Mouse (Mus musculus): ENCODE data around the gene Tsr1. TPM values are rescaled to one million over a fixed set of nuclear protein-coding genes. Genes with fewer than 3 reads are reported as not detected.

Gene Tsr1
- 79.2 TPM for total RNA-seq (2023)

DNA sequence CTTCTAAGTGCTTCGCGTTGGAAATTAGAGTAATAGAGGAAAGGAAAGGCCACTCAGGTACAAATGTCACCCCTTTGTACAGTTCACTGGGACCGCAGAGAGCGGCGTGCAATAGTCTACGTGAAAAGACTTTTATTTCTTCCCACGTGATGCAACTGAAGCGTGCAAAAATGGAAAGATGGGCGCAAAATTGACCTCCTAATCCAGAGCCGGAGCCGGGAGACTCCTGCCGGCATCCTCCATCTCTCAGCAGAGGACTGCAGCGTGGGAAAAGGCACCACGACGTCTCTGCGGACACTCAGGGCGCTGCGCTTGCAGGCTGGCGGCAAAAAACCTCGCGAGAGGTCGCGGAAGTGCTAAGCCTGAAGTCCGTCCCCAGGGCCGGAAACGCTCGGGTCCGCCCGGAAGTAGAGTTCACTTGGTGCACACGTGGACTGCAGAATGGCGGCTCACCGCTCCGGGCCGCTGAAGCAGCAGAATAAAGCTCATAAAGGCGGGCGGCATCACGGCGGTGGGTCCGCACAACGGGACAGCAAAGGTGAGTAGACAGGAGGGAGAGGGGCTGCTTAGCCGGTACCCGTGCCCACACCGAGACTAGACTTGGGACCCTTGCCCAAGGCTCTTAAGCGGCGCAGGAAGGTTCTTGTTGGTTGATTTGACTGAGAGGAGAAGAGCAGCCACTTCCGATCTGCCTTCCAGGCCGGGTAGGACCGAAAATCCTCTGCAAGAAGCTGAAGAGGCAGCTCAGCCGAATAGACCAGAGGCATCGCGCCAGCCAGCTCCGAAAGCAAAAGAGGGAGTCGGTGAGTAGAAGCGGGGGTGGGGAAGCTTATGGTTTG, at the start of gene Tsr1:
Gene Tsr1, plus strand, starts transcription at position 394 of the 839 bp plus-strand sequence.

DNA sequence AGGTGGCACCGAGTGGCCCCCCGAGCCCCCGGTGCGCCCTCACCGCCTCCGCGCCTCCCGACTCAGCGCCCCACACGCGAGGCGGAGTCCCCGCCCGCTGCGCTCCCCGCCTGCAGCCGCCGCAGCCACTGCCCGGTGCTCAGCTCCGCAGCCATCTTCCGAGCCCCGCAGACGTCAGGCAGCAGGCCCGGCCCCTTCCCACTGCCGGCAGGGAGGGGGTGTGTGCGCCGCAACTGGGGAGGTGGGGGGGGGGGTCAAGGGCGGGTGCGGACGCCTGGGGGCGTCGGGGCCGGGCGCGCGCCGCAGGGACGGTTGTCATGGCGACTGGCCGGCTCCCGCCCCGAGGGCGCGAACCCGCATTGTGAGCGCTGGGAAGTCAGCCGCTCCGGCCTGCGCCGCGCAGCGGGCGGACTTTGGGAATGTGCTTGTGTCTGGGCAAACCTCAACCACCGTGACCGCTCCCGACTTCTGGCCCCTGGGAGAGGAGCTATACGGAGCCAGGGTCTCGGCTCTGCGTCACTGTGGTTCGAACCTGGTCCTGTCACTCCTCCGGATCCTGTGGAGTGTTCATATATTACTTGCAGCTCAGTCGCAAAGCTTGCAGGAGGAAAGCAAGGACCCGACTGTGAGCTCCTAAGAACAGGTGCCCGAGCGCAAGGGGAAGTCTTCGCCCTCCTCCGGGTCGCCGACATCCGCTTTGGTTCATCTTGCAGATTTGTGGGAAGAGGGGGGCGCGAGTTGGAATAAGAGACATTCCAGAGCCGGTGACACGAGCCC, 782 bp upstream of the Tsr1 start, which contains the start of gene Sgsm2:
Gene Sgsm2, minus strand, starts transcription at position 160 of the 777 bp plus-strand sequence.

DNA sequence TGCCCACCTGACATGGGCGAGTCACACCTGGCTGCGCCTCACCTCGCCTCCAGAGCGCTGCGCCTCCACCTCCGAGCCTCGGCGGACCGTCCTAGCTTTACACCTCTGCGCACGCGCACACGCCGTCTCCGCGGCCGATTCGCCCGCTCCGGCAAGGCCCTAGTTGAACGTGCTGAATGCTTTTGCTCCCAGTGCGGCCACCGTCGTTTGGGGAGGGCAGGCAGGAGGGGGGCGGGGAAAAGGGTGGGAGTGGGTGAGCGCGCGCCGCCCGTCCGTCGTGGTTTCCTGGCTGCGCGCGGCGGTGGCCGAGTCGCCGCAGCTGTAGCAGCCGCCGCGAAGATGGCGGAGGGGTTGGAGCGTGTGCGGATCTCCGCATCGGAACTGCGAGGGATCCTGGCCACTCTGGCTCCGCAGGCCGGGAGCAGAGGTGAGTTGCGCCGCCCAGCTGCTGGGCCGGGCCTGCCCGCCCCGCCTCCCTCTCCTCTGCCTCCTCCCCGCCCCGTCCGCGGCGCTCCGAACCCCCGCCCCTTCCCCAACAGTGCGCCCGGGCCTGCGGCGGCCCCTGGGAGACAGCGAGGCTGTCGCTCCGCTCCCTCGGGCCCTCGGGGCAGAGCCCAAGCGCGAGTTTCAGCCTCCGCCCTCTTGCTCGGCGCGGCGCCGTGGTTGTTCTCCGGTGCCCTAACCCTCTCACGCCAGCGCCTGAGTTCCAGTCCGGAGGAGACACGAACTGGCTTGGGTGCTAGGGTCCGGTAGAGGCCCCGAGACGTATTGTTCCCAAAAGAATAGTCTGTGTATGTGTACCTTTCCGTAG, 27.9 kb downstream of the Tsr1 start, which contains the start of the genes Smg6 and Srr:
Gene Smg6, plus strand, starts transcription at position 247 of the 811 bp plus-strand sequence.
Gene Srr, minus strand, starts transcription at position 372 of the 811 bp plus-strand sequence.

Other genes with a start within 250 kb of the Tsr1 start
- 41.6 TPM for gene Cluh, start 248.6 kb upstream of the Tsr1 start, total RNA-seq (2023)
- gene Pafah1b1, start 173.4 kb upstream of the Tsr1 start, total RNA-seq (2023) = 126 TPM
- 43.3 TPM for gene Mettl16, start 127.2 kb upstream of the Tsr1 start, total RNA-seq (2023)
- gene Mnt, start 67.2 kb upstream of the Tsr1 start, total RNA-seq (2023) = 65.3 TPM
- 7.1 TPM for gene Sgsm2, start 1.0 kb upstream of the Tsr1 start, total RNA-seq (2023)
- gene Smg6, start 27.8 kb downstream of the Tsr1 start, total RNA-seq (2023) = 49.1 TPM
- 7.8 TPM for gene Srr, start 27.9 kb downstream of the Tsr1 start, total RNA-seq (2023)